Mouse (Mus musculus) ZHBTc4 (cell line): ENCODE results near the gene St6galnac3.

Experiments used
- DNase-seq: peaks from one replicate; pipeline ENCODE4 v3.0.0-alpha.2; 2011; ENCODE audit warnings: low read depth, low spot score

Gene St6galnac3

DNA sequence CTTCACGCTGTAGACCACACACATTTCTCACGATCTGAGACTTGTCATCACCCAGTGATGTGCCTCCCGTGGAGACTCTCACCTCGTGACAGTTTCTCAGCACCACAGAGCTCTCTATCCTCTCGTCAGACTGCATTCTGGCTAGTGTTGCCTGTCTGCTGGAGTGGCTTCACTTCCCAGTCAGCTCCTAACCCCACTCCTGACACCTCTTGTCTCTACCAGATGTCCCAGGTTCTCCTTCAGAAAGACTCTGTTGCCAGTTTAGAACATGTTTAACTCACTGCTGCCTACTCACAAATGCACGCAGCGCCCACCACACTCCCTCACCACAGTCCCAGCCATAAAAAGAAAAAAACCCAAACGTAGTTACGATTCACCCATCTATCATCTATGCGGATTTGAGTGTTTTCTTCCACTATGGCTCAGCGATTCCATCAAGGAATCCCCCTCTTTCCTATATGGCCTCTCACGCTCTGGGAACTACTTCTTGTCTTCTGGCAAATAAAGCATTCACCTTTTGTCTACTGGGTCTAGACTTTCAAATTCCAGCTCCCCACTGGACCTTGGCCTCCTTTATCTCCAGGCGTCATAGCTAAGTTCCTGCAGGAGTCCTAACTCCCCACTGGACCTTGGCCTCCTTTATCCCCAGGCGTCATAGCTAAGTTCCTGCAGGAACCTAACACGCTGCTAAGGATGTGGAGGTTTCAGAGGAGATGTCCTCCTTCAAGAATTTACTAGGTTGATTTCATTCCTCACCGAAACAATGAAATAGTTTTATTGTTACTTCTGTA is 371.5 kb downstream of the St6galnac3 start:
- no peak for DNase-seq

DNA sequence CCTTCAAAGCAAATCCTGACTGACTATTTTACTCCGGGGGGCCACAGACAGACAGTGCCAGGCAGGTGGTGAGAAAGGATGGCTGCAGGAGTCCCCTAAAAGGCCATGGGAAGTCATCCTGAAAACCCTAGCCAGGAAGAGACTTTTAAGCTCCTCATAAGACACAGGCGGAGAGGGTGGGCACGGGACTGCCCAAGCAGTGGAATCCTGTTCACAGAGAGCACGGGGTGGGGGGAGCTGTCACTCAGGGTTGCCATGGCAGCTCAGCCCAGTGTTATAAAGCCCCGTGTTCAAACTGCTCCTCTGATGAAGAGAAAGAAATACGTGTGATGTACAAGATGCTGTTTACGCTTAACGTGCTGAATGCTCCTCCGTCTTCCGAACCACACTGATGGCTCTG is 375.0 kb downstream of the St6galnac3 start:
- DNase-seq = peak; percentile 49

- DNase-seq = peak; percentile 98
These were observed 376.0 kb downstream of the St6galnac3 start for GRCm38 (mm10) chr3:153348797-153349465.

- DNase-seq = no peak
These were observed 380.0 kb downstream of the St6galnac3 start for GRCm38 (mm10) chr3:153344979-153345378.

DNA sequence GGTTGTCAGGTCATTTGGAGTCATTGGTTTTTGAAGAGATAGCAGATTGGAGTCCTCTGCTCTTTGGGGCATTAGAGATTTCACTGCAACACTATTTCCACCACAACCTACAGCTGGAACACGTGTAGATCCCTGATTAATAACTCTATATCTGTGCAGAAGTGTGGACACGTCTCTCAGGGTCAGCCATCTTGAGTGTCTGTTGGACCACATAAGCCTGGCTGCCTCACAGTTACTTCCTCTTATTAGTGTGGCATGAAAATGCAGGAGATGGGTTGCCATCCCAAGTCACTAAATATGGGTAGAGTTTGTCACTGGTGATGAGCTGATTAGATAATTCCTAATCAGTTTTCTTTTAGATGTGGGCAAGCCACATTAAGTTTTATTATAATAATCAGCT is 385.0 kb downstream of the St6galnac3 start:
- DNase-seq = no peak

DNA sequence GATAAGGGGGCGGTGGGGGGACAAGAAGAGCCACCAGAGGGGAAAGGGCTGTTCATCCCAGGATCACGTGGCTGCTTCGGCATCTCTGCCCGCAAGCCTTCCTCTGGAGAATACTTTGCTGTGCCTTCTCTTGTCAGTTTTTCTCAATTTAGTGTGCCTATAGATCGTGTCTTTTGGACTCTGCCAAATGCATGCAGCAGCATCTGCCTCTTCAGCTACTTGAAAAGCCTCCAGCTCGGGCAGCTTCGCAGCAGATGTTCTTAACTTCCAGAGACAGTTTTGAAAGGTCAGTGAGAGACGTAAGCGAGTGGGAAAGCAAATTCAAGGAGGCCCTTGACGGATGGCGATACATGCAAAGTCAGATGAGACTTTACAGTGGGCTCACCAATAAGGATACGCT is 385.9 kb downstream of the St6galnac3 start:
- no peak for DNase-seq

DNA sequence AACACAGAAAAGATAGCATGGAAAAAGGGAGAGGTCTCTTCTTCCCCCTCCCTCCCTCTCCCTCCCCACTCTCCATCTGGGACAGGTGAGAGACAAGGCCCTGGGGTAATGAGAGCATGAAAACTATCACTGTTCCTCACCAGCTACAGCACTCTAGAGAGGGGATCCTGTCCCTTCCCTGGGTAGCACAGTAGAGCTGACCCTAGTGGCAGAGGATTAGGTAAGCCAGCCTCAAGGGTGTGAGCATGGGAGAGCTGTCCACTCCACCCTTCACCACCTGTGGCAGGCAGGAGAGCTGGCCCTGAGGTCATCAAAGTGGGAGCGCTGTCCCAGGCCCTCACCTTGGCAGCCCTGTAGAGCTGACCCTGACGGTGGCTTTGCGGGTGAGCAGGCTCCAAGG is 387.2 kb downstream of the St6galnac3 start:
- DNase-seq = no peak

- DNase-seq = no peak
These were observed 387.8 kb downstream of the St6galnac3 start for GRCm38 (mm10) chr3:153337221-153337620.

GRCm38 (mm10) chr3:153334152-153334825 is 390.7 kb downstream of the St6galnac3 start:
- no peak for DNase-seq

DNA sequence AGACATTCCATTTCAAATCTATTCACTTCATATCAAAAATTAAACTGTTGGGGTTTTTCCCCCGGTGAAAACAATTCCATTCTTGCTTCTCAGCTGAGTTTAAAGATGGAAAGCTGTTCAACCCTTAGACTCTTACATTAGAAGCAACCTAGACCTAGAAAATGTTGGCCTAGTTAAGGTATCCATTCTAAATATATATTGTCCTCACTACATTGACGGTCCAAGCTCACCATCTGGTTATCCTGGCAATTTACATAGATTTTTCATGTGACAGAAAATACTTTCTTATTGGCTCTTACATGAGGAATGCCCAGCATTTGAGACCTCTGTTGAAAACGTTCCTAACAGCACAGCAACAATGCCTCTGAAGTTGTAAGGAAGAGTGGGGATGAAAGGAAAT is 400.7 kb downstream of the St6galnac3 start:
- DNase-seq = no peak

DNA sequence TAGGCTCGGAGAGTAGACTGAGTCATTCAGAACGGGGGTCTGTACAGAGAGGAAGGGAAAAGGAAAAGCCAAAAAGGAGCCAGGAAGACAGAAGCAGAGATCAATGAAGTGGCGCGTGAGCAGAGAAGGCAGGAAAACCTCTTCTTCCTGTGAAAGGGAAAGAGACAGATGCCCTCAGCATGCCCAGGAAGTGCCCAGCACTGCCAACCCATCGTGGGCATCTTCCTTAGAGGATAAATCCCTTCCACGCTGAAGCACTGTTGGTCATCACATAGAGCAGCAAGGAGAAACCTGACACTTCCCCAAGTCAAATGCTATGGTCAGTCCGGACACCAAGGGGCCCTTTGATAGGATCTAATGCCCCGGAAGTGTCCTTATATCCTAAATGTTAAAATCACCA is 401.5 kb downstream of the St6galnac3 start:
- DNase-seq = no peak

- peak; percentile 71 for DNase-seq
These were observed 411.4 kb downstream of the St6galnac3 start for GRCm38 (mm10) chr3:153313583-153313982.

DNA sequence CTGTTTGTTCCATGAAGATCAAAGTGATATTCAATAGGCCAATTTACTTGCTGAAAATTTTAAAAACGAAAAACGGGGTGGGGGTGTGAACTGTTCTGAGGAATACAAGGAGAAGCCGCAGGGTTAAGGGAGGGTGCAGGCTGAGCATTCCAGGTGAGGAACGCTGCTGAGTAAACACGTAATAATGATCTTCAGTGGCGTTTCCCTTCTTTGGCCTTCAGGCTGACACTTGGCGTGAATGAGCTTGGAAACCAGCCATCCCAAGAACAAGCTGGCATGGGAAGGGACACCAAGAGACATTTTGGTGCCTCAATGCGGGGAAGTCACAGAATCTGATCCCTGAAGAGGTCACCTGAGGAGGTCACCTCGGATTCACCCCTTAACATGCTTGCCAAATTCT is 411.8 kb downstream of the St6galnac3 start:
- DNase-seq = no peak

DNA sequence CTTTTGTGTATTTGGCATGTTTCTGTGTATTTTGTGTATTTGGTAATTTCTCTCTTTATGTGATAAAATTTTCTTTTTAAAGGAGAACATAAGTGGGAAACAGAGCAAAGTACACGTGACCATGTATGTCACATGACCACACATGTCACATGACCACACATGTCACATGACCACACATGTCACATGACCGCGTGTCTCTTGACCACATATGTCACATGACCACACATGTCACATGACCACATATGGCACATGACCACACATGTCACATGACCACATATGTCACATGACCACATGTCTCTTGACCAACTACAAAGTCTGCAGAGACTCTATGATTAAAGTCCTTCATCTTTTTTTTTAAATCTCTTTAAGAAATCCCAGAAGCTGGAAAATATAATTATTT is 413.0 kb downstream of the St6galnac3 start:
- peak; percentile 68 for DNase-seq

DNA sequence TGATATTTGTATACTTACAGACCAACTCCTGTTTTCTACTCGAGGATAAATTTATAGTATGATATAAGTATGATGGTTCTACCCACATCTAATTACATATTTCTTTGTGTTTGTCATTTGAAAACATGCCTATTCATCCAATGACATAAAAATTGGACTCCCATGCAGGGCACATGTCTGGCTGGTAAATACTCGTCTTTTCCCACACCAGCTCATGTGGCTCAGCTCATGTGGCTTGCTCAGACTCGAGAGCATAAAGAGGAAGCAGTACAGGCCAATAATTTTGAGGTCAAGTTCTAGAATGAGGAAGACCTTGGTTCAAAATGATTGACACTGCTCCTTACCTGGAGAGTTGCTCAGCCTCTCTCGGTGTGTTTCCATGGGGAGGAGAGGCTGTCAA is 416.6 kb downstream of the St6galnac3 start:
- DNase-seq = no peak

DNA sequence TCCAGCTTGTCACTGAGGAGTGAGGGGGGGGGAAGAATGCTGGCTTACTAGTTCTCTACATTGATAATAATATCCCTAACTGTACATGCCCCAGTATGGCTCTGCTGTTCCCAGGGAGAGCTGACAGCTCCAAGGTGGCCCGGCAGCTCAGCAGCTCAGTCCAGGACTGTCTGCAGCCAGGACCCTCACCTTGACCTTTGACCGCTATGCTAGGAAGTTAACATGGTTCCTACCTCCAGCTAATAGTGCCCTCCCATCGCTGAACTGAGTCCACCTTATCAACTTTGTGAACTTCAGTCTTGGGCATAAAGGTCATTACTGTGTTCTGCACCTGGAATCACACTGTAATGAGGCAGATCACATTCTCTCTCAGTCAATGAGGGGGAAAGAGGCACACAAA is 419.8 kb downstream of the St6galnac3 start:
- no peak for DNase-seq

DNA sequence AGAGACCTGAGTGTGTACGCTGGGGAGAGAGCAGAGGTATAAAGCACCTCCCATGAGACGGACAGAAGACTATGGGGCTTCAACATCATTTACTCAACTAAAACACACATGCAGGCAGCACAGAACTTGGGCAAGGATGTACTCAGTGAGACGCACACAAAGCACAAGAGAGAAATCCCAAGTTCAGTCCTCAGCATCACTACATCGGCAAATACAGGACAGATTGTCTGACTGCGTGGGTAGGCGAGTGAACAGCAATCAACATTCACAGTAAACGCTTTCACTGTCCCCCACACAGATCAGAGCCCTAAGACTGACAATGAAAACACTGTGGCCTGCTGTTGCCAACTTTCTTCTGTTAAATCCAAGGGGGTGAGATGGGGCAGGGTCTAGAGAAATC is 422.6 kb downstream of the St6galnac3 start:
- DNase-seq = no peak

- DNase-seq = peak; percentile 65
These were observed 428.5 kb downstream of the St6galnac3 start for GRCm38 (mm10) chr3:153296375-153297068.

DNA sequence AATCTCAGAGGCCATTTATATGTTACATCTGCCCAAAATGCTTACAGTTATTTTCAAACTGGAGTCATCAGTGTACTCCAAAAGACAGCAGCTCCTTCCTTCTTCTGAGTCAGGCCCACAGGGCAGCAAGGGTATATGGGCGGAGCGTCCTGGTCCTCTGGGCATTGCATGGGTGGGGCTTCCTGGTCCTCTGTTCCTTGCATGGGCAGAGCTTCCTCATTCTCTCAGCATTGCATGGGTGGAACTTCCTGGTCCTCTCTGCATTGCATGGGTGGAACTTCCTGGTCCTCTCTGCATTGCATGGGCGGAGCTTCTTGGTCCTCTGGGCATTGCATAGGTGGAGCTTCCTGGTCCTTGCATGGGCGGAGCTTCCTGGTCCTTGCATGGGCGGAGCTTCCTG is 432.1 kb downstream of the St6galnac3 start:
- peak; percentile 67 for DNase-seq

DNA sequence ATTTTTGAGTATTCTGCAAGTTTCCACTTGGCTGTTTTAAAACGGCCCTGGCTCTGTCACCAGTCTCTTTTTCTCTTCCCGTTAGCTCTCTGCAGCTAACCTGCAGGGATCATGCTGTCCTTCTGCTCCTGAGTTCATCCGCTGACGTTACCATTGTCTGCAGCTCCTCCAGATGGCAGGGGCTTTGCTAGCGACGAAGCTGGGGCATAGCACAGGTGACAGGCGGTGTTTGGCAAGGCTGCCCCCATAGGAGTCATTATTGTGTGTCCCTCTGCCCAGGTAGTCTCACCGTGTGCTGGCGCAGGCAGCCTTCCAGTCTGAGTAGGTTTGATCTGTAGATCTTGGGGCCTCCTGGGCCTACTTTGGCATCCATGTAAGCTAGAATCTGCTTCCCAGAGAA is 432.6 kb downstream of the St6galnac3 start:
- no peak for DNase-seq

DNA sequence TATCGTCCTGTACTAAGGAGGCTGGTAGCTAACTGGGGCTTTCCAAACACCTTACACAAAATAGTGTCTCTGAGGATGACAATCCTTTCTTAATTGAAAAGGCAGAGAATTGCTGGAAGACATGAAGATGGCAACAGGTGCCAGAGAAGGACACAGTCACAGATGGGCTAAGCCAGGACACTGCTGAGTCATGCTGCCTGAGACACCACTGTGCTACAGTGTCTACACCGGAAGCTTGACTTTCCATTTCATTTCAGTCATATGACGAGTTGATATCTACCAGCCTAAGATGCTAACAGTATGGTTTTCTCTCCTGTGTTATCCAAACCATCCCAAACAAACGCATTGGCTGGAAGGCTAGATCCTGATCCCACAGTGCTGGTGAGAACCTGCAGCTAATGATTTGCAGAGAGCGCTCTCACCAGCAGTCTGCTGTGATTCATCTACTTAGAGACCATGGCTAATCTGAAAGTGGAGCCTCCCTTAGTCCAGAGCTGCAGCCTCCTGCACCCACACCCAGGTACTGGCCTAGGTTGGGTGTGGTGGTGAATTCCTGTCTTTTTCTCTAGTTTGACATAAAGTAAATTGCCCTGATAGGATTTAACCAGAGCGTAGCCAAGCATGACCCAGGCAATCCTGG is 433.4 kb downstream of the St6galnac3 start:
- no peak for DNase-seq

- DNase-seq = no peak
These were observed 435.0 kb downstream of the St6galnac3 start for GRCm38 (mm10) chr3:153289971-153290370.
